Mouse (Mus musculus): Measurements from ENCODE around the gene Tff2.

Gene Tff2

DNA sequence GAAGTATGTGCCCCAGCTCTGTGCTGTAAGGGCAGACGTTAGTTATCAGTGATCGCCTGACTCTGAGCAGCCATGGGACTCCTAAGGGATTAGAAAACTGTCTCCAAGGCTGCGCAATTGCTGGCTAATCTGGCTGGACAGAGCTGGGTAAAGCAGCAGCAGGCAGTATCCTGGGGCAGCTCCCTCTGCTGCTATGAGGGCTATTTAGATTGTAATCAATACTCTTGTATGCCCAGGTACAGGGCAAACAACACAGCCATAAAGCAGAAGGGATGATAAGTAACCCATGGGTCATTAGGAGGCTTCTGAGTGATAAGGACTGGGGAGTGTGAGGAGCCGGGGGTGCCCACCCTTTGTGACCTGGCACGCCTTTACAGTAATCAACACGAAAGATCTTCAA, 9.2 kb downstream of the Tff2 start:
- DNase-seq = no peak

DNA sequence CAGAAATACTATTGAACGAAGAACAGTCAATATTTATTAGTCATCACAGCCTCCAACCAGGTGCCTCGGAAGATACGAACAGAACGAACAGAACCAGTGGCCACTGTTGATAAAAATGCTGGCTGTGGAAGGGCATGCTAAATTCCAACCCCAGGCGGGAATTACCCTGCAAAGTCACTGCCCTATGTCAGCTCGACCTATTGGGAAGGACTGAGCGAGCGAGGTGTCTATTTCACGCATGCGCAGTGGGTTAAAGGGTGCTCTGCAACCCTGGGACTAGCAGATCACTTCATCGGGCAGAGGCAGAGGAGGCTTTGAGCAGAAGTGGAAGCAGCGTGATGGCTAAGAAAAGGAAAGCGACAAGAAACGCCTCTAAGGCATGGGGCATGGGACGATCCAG, 10.3 kb downstream of the Tff2 start:
- DNase-seq = no peak

DNA sequence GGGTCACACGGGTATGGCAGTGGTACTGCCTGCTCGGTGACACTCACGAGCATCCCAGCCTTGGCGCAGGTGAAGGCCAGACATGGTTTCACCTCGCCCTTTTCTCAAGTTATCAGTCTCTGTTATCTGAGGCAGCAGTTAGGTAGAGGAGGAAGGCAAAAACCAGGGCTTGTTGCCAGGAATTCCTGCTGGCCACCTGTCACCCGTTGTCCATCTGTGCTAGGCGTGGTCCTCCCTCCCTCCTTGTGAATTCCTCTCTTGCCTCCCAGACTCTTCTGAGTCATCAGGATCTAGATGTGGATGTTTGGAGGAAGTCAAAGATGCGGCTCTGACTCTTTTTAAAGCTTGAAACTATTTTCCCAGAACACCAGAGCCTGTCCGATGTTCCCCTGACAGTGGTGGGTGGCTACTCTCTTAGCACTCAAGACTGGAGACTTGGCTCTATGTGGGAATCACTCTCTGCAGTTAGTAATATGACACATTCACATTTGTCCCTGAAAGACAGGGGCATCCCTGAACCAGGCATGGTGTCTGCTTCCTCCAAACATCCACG, 12.7 kb downstream of the Tff2 start:
- DNase-seq = no peak

DNA sequence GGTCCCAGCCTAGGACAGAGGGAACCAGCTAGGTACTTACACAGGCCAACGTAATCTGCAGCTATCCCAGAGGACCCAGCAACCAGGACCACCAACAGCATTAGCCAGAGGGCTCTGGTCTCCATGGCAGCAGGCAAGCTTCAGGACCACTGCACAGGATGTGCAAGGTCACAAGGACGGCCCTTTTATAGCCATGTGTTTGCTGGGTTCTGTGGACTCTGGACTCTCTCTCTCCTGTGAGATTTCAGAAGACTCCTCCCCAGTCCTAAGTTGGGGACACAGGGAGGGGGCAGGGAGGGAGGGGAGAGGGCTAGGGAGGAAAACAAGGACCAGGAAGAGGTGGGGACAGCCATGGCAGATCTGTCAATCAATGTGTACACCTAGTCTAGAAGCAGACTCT, 14.6 kb downstream of the Tff2 start, which contains the start of gene Tff3:
TSS of gene Tff3 (minus strand) at position 195 of the 400 bp plus-strand sequence.
- DNase-seq = no peak

DNA sequence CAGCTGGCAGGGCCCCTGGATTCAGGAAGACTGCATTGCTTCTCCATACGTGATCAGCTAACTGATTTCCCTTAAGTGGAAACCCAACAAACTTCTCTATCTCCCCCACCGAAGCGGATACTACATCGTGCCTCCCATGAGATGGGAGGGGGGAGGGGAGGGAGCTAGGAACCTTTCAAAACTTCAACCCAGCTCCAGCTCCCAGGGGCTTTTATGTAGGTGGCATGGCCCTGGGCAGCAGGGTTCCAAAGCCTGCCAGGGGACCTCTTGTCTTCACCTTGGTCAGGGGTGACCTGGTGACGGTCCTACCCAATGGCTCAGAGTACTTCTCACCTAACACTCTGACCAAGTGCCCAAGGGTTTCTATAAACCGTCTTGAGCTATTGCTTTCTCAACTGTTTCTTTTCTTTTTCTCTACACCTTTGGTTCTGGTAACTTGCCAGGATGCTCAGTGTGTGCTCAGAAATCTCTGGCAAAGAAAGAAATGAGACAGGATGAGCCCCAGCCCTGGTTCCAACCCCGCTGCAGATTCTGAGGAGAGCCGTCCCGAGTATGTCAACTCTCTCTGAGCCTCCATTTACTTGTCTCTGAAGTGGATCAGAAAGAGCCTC, 15.3 kb downstream of the Tff2 start:
- DNase-seq = no peak

DNA sequence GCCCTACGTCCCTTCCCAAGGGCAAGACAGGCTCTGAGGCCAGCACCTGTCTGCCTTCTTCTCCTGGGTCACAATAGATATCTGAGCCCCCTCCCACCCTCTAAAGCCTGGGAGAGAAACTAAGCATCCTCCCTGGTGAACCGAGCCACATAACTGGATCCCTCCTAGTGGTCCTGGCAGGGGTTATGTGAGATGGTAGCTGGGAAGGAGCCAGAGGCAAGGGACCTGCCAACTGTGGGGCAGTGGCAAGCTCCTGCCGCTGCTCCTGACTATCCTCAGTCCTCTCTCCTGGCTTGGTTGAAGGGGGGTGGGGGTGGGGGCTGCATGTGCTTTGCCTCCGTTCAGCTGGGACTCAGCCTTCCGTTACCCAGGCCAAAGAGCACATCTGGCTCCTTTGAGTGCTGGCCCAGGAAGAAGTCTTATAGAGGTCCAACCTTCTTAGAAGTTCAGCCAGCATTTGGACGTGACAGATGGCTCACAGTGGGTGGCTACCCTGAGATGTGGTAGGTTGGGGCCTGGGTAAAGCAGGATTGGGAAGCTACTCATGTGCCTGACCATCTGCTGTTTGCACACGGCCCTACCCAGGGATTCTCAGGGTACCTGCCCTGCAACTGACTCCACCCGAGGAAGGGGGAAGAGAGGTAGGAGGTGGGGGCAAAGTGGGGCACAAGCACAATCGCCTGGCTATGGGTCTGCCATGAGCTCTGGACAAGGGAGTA, 18.4 kb downstream of the Tff2 start:
- no peak for DNase-seq

DNA sequence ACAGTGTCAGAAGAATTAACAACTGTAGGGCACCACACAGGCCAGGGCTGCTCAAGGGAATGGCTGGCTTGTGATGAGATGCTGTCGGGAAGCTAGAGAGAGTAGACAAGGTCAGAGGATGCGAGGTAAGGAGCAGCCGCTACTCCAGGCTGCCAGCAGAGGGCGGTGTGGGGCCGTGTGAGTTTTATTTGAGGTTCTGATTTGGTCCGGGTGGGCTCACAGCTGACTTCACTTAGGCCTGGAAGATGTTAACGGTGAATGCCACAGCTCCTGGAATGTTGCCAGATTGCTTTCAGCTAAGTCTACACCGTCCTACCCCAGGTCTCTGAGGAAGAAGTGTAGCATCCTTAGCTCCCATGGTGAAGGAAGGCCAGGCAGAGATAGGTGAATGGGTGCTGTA, 22.1 kb downstream of the Tff2 start:
- DNase-seq = peak; percentile 20 to 54

DNA sequence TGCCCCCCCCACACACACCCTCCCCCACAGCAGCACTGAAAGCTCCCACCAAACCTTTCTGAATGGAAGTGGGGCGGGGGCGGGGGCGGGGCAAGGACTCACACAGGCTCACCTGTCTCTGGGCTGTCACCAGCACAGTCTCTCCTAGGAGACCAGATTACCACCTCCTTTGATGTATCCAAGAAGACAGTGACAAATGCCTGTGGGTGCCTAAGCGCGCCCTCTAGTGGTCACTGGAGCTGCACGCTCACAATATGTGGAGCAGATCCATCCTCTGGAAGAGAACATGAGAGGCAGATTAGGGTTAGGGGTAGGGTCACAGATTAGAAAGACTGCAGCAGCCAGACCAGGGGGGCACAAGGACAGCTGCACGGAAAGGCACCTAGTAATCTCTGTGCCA, 24.7 kb downstream of the Tff2 start:
- peak; percentile 52 to 79 for DNase-seq

DNA sequence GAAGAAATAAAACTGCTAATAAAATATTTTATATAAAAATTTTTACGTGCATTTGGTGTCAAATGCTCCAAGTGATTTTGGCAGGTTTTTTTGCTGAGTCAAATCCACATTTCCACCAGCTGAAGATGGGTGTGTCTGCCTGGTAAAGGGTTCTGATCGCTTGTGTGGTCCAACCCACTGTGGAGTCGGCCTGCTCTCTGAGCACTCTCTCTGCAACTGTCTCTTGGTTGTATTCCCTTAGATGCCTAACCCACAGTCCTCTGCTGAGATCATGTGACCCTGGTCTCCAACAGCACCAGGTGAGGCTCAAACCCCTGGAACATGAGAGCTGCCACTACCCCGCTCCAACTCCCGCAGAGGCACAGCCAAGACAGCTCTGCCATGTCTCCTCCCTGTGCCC, 26.1 kb downstream of the Tff2 start:
- no peak for DNase-seq

DNA sequence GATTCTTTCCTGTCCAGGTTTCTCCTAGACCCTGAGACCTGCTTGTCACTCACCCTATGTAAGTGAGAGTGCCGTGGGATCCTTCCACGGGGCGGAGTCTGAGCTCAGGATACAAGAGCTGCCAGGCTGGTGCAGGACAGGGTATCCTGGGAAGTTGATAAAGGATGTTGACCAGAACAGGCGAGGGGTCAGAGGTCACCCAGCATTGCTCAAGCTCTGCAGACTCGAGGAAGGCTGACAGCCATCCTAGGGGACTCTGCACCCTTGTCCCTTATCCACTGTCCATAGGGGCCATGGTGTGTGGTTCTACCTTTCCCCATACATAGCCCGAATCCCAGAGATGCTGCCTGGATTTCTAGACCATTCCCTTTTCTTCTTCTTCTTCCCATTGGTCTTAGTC, 28.0 kb downstream of the Tff2 start:
- DNase-seq = no peak

DNA sequence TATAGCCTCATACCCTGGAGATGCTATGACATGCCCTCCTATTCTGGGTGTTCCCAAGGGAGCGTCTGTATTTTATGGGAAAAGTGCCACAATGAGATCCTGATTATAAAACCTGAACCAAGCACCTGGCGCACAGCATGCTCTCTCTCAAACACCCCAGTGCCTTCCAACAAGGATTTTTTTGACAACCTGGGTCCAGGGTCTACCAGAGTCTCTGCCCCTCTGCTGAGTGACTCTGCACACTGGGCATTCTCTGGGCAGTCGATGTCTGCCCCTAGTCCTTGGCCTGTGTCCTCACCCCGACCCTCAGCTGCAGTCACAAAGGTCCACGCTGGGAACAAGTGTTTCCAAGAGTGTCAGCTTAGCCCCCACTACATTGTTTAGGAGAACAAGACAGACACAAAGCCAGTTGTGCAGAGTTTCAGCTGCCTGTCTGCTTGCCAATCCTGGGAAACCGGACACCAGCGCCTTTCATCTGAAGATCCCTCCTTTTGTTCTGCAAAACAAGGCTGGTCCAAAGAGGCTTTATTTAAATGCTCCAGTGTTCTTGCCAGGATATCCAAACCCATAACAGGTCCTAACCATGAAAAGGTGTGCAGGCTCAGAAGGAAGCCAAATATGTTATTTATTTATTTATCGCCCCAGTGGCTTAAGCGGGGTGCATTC, 30.8 kb downstream of the Tff2 start:
- DNase-seq = no peak

DNA sequence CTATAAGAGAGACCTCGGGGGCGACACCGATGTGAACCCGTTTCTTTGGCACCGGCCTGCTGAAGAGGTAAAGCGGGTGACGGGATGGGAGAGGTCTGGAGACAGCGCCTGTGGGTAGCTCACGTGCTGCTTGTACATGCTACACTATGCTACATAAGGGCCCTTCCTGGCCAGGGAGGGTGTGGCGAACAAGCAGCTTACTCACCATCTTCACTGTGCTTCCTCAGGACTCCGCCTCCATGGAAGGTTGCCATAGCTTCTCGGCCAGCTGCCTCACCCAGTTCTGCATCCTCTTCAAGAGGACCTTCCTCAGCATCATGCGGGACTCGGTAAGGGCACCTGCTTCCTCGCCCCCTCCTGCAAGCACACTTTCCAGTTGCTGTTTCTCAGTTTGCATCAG, 35.7 kb downstream of the Tff2 start:
- no peak for DNase-seq

DNA sequence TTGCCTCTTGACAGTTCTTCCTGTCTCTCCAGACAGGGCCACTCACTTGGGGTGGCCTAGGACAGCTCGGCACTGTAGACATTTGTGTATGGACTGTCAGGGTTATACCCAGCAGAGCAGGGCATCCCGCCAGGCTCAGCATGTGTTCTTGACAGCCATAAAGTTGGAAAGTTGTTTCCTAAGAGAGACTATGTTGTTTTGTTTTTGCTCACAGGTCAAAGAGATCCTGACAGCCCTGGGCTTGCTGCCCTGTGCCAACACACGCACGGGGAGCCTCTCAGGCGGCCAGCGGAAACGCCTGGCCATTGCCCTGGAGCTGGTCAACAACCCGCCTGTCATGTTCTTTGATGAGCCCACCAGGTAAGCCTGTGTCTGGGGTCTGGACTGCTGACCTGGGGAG, 40.3 kb downstream of the Tff2 start:
- no peak for DNase-seq

DNA sequence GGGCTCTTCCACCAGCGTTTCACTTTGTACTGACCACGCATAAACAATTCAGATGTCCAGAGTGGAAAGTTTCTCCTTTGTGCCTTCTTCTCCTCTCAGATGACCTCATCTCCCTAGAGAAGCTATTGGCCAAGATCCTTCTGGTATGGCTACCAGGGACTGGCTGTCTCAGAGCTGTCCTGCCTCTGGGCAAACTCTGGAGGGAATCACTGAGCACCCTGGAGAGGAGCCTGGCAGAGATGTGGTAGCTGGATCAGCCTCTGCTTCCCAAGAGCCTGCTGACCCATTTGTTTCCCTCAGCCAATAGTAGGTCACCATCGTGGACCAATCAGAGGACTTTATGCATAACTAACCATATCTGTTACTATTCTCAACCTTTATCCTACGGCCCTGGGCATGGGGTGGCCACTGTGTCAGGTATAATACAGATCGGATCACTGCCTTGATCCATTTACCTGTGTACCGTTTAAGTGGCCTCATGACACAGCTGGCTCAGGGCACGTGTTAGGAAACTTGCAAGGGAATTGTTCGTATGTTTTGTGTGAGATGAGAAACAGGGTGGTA, 41.0 kb downstream of the Tff2 start:
- DNase-seq = no peak

DNA sequence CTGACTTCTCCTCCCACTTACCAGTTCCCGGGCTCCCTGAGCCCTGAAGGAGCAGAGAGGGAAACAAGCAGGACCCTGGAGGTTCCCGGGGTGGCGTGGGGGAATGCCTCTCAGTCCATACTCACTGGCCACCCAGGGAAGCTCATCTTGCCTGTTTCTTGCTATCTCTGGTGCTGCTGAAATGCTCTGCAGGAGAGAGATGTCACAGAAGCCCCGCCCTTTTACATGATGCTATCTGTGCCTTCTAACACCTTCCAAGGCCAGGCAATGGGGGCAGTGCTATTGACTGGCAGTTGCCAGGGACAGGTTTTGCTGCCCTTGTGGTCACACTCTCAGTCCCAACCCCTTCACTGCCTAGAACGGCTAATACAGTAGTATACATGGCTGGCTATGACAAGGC, 45.3 kb downstream of the Tff2 start:
- DNase-seq = no peak

DNA sequence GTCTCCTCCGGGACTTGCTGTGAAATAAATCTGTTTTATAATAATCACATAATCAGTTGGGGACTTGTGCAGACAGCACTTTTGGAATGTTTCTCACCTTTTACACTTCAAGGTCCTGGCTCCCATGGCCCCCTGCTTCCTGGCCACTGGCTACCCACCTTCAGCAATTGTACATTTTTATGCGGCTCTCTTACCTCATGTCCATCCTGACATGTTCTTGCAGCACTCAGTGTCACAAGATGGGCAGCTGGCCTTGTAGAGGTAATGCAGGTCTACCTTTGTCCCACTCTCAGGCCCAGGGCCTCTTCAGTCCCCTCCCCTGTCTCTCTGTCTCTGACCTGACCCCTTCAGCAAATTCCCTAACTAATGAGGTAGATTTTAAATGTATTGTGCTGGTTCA, 47.2 kb downstream of the Tff2 start:
- no peak for DNase-seq

DNA sequence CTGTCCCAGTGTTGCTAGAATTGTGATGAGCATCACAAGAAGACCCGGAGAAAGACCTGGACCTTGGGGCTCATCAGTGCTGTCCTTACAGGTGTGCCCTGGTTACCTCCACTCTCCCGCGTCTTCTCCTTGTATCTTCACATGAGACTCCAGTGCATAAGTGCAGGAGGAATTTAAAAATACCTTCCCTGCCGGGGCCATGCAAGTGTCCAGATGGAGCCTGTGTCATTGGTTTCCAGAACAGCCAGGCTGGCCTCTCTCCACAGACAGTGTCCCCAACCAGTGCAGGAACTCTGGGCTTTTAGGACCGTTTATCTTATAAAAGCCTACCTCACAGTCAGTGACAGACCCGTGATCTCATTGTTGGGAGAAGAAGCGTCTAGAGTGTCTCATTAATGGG, 48.5 kb downstream of the Tff2 start:
- DNase-seq = no peak

DNA sequence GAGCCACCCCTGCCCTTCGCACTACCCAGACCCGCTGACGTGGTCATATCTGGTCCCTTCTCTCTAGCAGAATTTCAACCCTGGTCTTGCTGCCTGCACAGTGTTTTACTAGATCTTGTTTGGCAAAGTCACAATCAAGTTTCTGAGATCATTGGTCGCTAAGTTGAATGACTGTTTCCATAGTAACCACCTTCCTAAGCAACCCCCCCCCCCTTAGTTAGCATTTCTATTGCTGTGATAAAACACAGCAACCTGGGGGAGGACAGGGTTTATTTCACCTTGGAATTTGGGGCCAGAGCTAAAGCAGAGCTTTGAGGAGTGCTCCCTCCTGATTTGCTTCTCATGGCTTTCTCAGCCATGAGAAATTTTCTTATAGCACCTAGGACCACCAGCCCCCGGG, 49.3 kb downstream of the Tff2 start:
- no peak for DNase-seq
